Mouse (Mus musculus): ENCODE measurements at regions not wholly inside any gene's neighbourhood (a gene's known extent, or its start where the extent isn't known, plus 50 kb on each side); places are given as distances from the start of the nearest gene placed in this dataset.

- TF ChIP-seq CTCF (IDR thresholded peaks at IDR 0.05; ENCODE audit: low read depth, low read length) (no peak), POLR2A (IDR thresholded peaks at IDR 0.05; ENCODE audit: insufficient read depth, low read length) (no peak)
Measured at GRCm38 (mm10) chr17:73005100-73005499, 87.0 kb downstream of the Lbh start.
